Mouse (Mus musculus): ENCODE results near the gene Wdr31.

DNA sequence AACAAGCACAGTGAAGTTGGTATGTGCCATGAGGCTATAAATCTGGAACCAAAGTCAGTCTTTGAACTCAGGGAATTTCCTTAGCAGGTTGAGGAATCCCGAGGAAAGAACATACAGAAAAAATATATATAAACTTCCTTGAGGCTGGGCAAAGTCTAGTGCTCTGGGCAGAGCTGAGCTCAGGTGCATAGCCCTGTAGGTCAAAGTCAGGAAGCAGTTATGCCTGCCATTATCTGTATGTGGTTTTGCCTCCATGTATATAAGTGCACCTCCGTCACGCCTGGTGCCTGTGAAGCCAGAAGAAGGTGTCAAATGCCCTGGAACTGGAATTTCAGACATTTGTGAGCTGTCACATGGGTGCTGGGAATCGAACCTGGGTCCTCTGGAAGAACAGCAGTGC lies 30.1 kb upstream of the Wdr31 start:
- TF ChIP-seq POLR2A (IDR thresholded peaks at IDR 0.05; ENCODE audit: low read depth, low read length) (no peak), CTCF (IDR thresholded peaks at IDR 0.05; ENCODE audit: extremely low read depth, insufficient read depth, insufficient read length, insufficient replicate concordance) (no peak)

All from spleen, adult 2 months (tissue).